Mouse (Mus musculus) cerebellum, postnatal 4 days (tissue): Measurements from ENCODE around the gene Xpot.

Source experiments
- DNase-seq, 2 experiments: peaks; one replicate each; pipeline ENCODE4 v3.0.0; 2022; ENCODE audit warnings: low spot score in 2 of 2, mixed read lengths in 1 of 2

Gene Xpot

GRCm38 (mm10) chr10:121626186-121626882 lies at the start of gene Xpot:
TSS of gene Xpot (minus strand) at chr10:121626332.
- peak; percentile 96 to 97 for DNase-seq

GRCm38 (mm10) chr10:121669103-121669502 lies 43.0 kb upstream of the Xpot start:
- no peak for DNase-seq

DNA sequence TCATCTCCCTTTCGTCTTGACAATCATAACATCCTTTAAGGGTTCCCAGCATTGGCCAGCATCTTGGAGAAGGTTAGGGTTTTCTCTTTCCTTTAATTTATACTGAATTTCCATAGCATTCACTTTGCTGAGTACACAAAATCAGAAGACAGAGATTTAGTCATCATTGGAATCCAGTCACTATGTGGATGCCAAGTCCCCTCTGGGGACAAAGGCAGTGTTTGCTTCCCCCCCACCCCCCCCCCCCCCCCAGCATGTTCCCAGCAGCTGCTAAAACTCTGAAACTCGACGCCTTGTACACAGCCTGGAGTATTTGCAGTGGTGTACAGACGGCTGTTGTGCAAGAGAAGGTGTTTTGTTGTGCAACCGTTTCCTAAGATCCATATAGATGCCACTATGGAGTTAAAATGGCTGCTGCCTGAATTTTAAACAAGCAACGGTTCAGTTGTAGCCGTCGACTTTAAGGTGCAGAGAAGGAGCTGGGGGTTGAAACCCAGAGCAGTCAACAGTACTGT lies 39.6 kb upstream of the Xpot start:
- no peak for DNase-seq

DNA sequence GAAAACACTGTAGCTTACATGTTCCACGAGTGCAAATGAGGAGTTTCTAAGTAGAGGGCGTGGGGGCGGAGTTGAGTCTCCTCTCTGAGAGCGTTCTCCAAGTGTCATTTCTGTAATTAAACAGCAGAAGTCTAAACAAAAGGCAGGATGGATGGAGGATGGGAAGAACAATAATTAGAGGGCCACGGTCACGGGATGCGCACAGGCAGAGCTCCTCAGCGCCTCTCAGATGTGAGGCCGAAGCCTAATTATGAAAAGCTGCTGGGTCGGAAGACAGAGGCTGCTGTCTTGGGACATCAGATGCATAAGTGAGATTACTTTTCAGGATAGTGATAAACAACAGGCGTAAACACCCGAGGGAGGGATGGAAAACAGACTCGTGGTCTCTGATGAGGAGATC lies 37.5 kb upstream of the Xpot start:
- DNase-seq = no peak

DNA sequence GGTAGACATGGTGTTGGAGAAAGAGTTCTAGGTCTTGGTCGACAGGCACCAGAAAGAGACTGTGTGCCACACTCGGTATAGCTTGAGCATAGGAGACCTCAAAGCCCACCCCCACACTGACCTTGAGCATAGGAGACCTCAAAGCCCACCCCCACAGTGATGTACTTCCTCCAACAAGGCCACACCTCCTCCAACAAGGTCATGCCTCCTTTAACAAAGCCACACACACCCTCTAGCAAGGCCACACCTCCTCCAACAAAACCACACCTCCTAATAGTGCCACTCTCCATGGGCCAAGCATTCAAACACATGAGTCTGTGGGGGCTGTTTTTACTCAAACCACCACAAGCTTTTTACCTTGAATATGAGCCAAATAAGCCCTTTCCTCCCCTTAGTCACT lies 36.6 kb upstream of the Xpot start:
- no peak for DNase-seq

DNA sequence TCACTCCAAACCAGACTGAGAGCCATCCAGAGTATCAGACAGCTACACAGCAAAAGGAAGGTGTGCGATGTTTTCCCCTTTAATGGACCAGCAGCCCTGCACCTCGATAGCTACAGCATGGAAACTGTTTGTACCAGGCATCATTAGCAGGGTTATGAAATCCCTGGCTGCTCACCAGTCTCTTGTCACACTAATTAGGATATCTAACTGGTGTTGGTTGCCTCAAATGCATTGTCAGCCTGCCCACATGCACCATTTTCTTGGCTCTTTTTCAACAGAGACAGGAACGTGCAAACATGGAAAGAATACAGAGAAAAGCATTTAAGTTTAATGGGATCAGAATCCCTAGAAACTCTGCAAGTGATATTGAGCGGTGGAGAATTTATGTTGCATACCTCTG lies 29.8 kb upstream of the Xpot start:
- no peak for DNase-seq

GRCm38 (mm10) chr10:121653079-121653478 lies 26.9 kb upstream of the Xpot start:
- no peak for DNase-seq

DNA sequence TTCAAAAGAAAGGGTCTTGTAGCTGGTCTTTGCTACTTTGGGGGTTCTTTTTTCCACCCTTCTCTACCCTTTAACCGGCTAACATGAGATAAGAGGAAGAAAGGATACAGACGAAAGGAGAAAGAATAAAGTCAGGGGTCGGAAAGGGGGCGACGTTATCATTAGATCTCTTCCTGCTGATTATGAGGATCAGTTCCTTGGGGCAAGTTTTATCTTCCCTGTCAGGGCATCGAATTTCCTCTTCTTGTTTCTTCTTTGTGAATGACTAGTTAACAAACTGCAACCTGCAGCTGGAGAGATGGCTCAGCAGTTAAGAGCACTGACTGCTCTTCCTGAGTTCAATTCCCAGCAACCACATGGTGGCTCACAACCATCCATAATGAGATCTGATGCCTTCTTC lies 20.2 kb upstream of the Xpot start:
- no peak for DNase-seq

GRCm38 (mm10) chr10:121642054-121642947 lies 16.2 kb upstream of the Xpot start:
- no peak for DNase-seq

DNA sequence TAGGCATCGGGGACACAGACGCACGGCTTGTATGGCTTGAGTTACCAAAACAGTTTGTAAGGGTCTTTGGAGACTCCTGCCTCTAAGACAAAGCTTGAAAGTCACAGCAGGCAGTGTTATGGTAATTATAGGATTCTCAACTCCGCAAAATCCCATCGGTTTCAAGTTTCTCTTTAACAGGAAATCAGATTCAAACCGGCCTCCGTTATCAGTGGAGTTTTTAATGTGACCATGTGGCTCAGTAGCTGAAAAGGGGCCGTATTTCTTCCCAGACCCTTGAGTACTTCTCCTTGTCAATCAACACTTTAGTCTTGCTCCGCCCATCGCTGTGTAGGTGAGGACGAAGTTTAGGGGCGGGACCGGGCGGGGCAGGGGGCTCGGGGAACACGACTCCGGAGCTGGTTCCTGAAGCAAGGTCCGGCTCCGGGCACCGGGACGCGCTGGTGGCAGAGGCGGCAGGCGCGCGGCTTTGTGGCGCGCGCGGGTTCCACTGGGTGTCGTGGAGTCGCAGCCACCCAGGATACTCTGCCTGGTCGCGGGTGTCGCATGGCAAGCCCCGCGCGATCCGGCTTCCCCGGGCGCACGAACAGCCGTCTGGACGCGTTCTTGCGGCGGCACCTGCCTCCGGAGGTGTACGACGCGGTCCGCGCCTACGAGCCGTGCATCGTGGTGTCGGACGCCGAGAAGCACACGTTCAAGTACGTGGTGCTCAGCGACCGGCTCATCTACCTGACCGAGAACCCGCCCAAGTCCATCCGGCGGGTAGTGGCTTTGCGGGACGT lies 15.3 kb upstream of the Xpot start, which contains the start of gene D930020B18Rik:
TSS of gene D930020B18Rik (plus strand) at position 317 of the 782 bp plus-strand sequence.
- DNase-seq = no peak

DNA sequence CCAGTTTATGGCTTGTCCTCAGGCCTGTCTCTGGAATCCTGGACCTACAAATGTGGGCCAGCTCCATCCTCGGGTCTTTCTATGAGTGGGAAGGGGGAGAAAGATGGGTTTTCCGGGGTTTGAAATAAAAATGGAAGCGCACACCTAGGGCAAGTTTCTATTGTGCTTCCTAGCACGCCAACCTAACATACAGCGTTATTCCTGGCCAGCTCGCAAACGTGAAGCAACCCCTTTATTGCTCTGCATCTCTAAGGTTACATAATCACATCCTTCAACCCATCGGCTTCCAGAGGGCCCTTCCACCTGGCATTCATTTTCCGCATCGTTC lies 14.8 kb upstream of the Xpot start:
- DNase-seq = no peak

GRCm38 (mm10) chr10:121640150-121640930 lies 14.2 kb upstream of the Xpot start:
- DNase-seq = peak in 1 of 2 experiments; percentile 10

DNA sequence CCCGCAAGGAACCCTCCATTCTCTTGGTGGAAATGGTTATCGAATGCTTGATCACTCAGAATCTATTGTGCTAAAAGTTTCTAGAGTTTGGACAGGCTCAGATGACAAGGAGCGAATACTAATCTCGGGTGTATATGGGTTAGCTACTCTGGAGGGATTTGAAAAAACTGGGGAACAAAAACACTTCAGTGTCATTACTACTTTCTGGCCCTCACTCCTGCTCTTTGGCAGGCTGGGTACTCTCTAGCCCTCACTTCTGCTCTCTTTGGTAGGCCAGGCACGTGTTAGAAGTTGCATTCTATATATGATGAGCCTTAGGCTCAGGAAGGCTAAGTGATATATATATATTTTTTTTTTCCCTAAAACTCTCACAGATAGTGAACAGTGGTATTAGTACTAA lies 13.4 kb upstream of the Xpot start:
- no peak for DNase-seq

DNA sequence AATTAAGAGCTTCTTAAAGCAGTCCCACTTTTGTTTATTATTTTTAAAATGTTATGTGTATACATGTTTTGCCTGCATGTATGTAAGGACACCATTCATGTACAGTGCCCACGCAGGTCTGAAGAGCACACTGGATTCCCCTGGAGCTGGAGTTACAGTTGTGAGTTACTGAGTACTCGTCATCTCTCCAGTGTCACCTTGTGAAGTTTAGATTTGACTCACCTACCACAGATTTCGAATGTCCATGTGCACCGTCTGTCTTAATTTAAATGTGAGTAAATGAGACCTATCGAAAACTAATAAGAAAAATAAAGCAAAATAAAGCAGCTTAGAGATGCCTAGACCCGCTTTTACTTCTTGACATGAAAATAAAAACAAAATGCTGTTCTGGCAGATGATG lies 10.1 kb upstream of the Xpot start:
- DNase-seq = no peak

DNA sequence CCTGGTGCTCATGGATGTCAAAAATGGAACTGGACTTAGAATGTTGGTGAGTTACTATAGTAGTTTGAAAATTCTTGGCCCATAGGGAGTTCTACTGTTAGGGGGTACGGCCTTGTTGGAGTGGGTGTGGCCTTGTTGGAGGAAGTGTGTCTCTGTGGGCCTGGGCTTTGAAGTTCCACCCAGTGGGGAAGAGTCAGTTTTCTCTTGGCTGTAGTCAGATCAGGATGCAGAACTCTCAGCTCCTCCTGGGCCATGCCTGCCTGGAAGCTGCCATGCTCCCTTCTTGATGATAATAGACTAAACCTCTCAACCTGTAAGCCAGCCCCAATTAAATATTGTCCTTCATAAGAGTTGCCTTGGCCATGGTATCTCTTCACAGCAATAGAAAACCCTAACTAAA lies 8.0 kb upstream of the Xpot start:
- DNase-seq = no peak

DNA sequence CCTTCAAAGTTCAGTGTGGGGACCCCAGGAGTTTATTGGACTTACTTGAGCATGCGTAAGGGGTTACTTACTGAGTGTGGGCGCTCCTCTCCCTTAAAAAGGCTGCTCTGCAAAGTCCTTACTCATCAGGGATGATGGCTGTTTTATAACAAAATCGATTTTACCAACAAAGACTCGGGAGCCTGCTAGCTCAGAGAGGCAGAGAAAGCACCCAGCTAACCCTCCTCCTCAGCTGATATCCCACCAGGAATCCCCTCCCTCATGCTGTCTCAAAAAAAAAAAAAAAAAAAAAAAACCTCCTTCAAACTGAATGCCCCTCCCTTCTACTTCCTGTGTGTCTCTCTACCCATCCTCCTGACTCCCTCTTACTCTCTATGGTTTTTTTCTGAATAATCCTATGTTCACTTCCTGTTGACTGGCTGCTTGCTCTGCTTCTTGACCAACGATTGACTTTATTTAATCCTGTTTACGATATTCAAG lies 2.5 kb upstream of the Xpot start:
- DNase-seq = no peak

DNA sequence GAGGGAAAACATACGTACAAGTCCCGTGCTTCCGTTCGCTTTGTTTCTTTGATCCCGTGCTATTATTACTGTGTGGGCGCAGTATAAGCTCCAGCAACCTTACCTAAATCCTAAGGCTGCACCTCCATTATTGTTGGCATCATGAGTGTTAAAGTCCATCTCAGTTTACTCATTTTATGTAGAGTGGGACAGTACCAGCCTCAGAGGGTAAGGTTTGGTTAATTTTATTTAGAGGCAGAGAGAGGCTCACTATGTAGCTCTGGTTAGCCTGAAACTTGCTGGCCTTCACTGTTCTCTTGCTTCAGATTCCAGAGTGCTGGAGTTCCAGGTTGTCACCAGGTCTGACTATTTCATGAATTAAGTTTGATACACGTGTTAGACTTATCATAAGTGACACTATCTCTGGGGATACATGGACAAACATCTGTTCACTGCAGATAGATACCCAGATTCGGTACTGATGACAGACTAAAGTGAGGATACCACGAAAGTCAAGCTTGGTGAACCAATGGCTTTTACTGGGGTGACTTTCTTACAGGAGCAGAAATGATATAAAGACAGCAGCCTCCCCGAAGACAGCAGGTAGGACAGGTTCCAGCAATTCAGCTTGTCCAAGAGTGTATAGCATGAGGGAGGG lies 1.2 kb upstream of the Xpot start:
- no peak for DNase-seq

GRCm38 (mm10) chr10:121625407-121626185 lies 536 bp downstream of the Xpot start:
- DNase-seq = peak in 1 of 2 experiments; percentile 27

DNA sequence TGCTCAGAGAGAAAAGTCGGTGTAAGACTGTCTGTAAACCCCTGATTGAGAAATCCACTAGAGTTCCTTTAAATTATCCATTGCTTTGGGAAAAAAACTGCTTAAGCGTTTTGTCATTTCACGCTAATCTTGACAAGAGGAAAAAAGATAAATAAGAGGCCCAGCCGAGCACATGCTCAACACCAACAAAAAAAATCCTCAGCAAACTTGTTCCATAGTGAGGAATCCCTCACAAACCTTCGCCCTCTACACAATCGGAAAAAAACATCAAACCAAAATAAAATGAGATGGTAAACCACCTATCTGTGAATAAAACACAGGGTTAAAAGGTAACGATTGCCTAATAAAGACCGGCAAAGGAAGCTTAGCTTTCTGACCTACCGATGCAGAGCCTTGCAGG lies 1.1 kb downstream of the Xpot start:
- DNase-seq = no peak

DNA sequence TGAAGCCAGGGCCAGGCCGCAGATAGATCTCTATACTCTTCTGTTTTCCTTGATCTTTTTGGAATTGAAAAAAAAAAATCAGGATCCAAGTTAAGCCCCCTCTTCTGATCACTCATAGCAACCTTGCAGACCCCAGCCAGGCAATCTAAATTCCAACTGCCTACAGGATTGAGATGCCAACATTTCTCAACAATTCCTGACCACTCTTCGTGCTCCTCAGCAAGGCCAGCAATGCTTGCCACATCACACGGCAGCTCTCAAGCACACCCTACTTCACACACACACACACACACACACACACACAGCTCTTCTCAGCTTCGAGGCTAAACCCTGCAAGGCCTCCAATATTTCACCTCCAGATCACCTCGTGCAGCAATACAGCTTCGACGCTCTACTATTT lies 2.5 kb downstream of the Xpot start:
- DNase-seq = no peak
